Mouse (Mus musculus) cortical plate, adult 2 months (tissue): ENCODE measurements around the gene Spon2. TPM values are rescaled to one million over a fixed set of nuclear protein-coding genes. Genes with fewer than 3 reads are reported as not detected.
A peak's percentile ranks its signal among the peaks of the same experiment; 100 is the strongest.

Experiments used
- H3K27ac ChIP-seq: fragments of 200-500 bp; 2 replicates; pipeline ENCODE4 v1.5.1; 2012; ENCODE audit warnings: low read length, control low read depth, inconsistent platforms; ENCODE audit not compliant: insufficient read depth
- H3K4me1 ChIP-seq: fragments of 200-500 bp; 2 replicates; pipeline ENCODE4 v1.6.1; 2011; ENCODE audit warnings: low read length; ENCODE audit not compliant: control insufficient read depth, insufficient read depth
- H3K4me3 ChIP-seq: fragments of 200-500 bp; 2 replicates; pipeline ENCODE4 v1.5.1; 2011; ENCODE audit warnings: mild to moderate bottlenecking, low read length, control low read depth; ENCODE audit not compliant: insufficient read depth
- CTCF ChIP-seq: fragments of 200-500 bp; IDR thresholded peaks from 2 replicates; pipeline ENCODE4 v1.5.1; 2011; ENCODE audit warnings: mild to moderate bottlenecking, control low read depth, low read length; ENCODE audit not compliant: insufficient read depth; ENCODE audit errors: extremely low read depth
- POLR2A ChIP-seq: fragments of 200-500 bp; IDR thresholded peaks from 2 replicates; pipeline ENCODE4 v1.6.1; 2011; ENCODE audit warnings: mild to moderate bottlenecking, low read length, control low read depth; ENCODE audit not compliant: insufficient read depth; ENCODE audit errors: extremely low read depth
- polyA plus RNA-seq: library from polyadenylated mRNA; depleted of rRNA; stranded (reverse); fragments of >200 nt; gene quantifications from 2 replicates; pipeline ENCODE4 v1.2.3, GENCODE M21; 2012; rRNA removed

Gene Spon2
- polyA plus RNA-seq, 1 experiment, result 0.15 TPM

DNA sequence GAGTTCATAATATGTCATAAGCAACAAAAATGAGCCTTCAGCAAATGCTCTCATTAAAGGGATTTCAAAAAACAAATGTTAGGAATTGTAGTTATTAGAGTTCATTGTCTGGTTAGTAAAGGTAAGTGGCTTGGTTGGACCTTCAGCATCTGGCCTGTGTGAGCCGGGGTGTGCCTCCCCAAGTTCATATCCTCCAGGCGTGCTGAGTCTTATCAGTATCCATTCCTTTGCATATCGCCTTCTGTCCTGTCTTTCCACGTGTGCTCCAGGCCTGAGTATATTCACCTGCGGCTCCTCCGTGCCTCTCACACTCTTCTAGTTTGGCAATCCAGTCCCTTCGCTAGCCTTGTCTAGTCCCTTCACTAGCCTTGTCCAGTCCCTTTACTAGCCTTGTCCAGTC, 11.9 kb downstream of the Spon2 start:
- TF ChIP-seq CTCF (no peak), POLR2A (no peak)
- no peak overlapping the region for H3K27ac ChIP-seq
- H3K4me3 ChIP-seq, result no peak overlapping the region
- H3K4me1 ChIP-seq, result no peaks in the 10 kb centered on the region

DNA sequence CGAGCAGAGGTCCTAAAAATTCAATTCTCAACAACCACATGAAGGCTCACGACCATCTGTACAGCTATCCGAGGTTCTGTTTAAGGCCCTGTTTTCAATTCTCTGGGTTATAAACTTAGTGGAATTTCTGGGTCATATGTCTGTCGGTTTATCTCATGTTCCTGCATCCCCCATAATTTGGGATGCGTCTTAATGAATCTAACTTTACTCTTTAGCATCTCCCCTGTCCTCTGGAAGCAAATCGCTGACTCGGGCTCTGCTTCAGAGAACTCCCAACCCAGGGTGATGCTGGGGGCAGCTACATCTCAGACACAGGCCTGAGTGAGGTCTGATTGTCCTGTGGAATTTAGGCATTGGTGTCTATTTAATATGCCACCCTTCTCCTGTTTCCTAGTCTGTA, 14.0 kb downstream of the Spon2 start:
- Histone ChIP-seq H3K27ac (no peak overlapping the region), H3K4me1 (no peaks in the 10 kb centered on the region), H3K4me3 (no peak overlapping the region)
- TF ChIP-seq CTCF (no peak), POLR2A (no peak)

DNA sequence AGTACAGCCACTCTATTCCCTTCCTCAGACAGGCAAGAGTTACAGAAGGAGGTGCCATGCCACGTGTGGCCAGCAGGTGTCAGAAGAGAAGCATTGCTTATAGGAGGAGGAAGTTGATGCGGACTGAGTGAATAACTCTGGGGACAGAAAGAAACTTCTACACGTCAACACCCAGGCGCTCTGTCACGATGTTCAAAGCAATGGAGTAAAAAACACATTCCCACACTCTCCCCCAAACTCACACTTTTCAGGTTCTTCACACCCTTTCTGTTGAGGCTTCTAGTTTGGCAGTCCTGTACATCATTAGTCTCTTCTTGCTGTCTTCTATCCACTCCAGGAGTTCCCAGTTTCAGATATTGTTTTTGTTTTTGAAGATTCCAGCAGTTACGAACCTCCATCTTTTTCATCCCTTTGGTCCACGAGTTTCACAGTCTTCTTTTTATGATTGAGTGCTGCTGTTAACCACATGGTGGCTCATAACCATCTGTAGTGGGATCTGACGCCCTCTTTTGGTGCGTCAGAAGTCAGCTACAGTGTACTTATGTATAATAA, 14.5 kb downstream of the Spon2 start:
- no peak overlapping the region for H3K27ac ChIP-seq
- TF ChIP-seq CTCF (peak; percentile 99), POLR2A (no peak)
- H3K4me3 ChIP-seq, result no peak overlapping the region
- no peaks in the 10 kb centered on the region for H3K4me1 ChIP-seq

DNA sequence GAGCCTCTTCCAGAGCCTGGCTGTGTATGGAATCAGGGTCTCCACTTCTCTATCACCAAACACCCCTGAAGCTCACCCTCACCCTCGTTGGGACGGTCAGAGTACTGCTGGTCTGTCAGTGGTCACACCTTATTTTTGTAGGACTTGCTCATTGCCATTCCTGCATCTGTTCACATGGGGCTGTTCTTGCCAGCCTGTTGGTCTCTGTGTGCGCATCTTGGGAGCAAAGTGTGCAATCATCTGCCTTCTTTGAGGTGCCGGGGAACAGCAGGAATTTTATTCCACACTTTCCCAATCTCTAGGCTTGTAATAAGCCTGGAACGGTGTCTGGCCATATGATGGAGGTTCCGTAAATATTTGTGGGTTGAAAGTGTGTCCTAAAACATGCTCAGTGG, 15.1 kb downstream of the Spon2 start:
- no peak overlapping the region for H3K4me3 ChIP-seq
- no peak overlapping the region for H3K27ac ChIP-seq
- H3K4me1 ChIP-seq, result no peaks in the 10 kb centered on the region
- TF ChIP-seq POLR2A (no peak), CTCF (no peak)

DNA sequence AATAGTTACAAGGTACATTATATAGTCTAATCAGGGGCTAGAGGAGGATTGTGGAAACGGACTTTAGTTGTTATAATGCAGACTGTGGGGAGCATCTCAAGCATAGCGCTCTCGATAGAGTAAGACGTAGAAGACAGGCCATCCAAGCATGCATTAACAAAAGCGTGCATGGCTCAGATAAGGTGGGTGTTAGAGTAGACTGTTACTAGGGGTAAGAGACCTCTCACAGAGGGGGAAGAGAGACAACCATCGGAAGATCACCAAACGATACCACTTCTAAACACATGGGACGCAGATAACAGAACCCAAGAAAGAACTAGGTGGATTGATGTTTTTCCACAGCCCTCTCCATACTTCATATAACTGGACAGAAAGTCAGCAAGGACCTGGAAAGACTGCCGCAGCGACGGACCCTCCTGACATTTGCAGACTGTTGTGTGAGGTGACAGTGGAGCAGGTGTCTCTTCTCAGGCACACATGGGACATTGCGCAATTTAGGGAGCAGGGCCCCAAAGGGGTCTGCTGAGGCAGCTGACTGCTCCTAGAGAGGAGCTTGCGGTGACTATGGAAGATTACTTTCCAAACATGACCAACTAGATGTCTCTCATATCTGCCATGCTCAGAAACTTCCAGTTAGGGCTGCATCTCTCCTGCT, 15.6 kb downstream of the Spon2 start:
- TF ChIP-seq POLR2A, result no peak
- TF ChIP-seq CTCF, result no peak
- H3K4me3 ChIP-seq, result no peak overlapping the region
- no peaks in the 10 kb centered on the region for H3K4me1 ChIP-seq
- no peak overlapping the region for H3K27ac ChIP-seq

DNA sequence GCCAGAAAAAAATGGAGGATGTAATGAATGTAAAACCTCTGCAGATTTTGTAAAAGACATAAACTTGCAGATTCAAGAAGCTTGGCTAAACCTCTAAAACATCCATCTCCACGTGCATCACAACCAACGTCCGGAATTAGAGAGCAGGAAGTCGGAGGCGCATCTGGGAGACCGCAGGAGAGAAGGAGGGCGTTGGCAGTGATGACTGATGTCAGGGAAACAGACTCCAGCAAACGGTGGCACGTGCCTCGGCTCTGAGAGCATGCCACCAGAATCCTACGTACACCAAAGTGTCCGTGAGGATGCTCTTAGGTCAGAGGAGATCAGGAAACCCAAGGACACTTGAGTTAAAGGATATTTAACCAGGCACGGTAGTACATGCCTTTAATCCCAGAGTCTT, 16.6 kb downstream of the Spon2 start:
- TF ChIP-seq CTCF (no peak), POLR2A (no peak)
- no peaks in the 10 kb centered on the region for H3K4me1 ChIP-seq
- H3K4me3 ChIP-seq, result no peak overlapping the region
- H3K27ac ChIP-seq, result no peak overlapping the region

DNA sequence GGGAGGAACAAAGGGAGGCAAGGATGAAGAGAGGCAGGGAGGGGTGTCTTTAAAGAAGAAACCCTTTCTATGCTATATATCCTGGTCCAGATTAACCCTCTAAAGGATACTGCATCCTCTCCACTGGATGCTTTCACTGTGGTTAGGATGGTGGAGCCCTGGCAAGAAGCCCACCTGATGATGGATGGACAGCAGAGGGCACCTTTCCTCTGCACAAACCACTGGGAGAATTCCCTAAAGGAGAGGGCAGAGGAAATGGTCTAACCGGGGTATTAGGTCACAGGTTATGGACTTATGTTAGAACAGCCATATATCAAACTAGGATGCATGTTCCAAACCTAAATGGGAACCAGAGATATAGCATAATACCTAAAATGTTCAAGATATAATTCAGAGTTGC, 18.2 kb downstream of the Spon2 start:
- no peaks in the 10 kb centered on the region for H3K4me1 ChIP-seq
- TF ChIP-seq POLR2A (no peak), CTCF (no peak)
- no peak overlapping the region for H3K27ac ChIP-seq
- no peak overlapping the region for H3K4me3 ChIP-seq

DNA sequence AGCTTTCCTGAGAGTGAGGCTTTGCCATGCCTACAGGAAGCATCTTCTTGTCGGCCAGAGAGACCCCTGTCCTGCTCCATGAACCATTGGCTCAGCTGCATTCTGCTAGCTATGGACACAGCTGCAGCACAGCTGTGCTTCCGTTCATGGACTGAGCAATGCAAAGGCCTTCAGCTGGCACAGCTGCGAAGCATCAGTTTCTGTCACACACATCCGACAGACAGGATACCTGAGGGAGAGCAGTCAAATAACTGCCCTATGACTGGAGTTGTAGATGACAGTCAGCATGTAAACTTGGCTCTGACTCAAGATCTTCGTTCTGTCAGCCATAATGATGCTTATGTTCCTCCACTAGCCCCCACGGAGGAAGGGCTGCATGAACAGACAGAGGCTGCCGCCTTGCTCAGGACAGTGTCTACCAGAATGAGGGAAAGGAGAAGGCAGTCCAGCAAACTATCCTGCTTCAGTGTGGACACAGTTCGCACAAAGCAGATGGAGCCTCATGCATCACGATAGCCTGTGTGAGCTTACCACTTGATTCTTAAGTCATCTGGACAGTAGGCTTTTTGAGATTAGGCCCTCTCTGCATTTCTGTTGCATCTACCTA, 22.9 kb downstream of the Spon2 start:
- Histone ChIP-seq H3K4me3 (no peak overlapping the region), H3K27ac (no peak overlapping the region), H3K4me1 (no peaks in the 10 kb centered on the region)
- TF ChIP-seq POLR2A, result no peak
- no peak for TF ChIP-seq CTCF

DNA sequence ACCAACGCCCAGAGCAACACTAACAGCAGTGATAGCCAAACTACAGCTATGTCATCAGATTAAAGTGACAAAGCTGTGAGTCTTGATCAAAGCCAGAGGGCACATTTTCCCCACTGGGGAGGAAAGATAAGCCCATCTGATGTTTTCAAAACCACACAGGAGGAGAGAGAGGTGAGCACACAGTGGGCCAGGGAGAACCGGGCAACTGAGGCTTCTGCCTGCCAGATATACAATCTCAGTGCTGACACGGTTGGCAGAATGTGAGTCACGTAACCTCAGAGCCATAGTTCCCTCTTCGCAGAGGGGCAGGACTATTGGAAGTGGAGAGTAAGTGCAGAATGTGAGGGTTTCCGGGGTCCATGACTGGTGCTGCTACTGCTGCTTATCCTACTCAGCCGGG, 24.7 kb downstream of the Spon2 start:
- Histone ChIP-seq H3K4me1 (no peaks in the 10 kb centered on the region), H3K4me3 (no peak overlapping the region), H3K27ac (no peak overlapping the region)
- TF ChIP-seq POLR2A (no peak), CTCF (no peak)

Other genes with a start within 250 kb of the Spon2 start
- 1,599 and 1,684 TPM in 2 replicates for gene Ywhah, start 199.6 kb downstream of the Spon2 start, polyA plus RNA-seq
- gene Slc5a1, start 114.2 kb downstream of the Spon2 start, polyA plus RNA-seq, result 0.06 TPM in 1 of 2 replicates, not detected in the other
- 250 and 269 TPM in 2 replicates for gene Ctbp1, start 56.5 kb upstream of the Spon2 start, polyA plus RNA-seq
- gene Maea, start 117.1 kb upstream of the Spon2 start, polyA plus RNA-seq, result 116 TPM in 2 replicates
- gene Uvssa, start 160.1 kb upstream of the Spon2 start, polyA plus RNA-seq, result 5.7 and 6.6 TPM in 2 replicates
- not detected in 2 replicates for gene Nkx1-1, start 215.5 kb upstream of the Spon2 start, polyA plus RNA-seq